Mouse (Mus musculus) adrenal gland, adult 2 months (tissue): Measurements from ENCODE around the gene Ankrd12. TPM values are rescaled to one million over a fixed set of nuclear protein-coding genes. Genes with fewer than 3 reads are reported as not detected.

Source experiments
- DNase-seq: peaks from one replicate; pipeline ENCODE4 v3.0.0; 2021
- polyA plus RNA-seq: library from polyadenylated mRNA; depleted of rRNA; stranded (reverse); fragments of >200 nt; gene quantifications from 2 replicates; pipeline ENCODE4 v1.2.3, GENCODE M21; 2012
- total RNA-seq, 2 experiments: library from RNA; stranded (reverse); gene quantifications; 2 replicates each; pipeline ENCODE4 v1.2.3; 2021

Gene Ankrd12
- total and polyA plus RNA-seq, 3 experiments: 1.1 to 30.1 (median 24.1) TPM

DNA sequence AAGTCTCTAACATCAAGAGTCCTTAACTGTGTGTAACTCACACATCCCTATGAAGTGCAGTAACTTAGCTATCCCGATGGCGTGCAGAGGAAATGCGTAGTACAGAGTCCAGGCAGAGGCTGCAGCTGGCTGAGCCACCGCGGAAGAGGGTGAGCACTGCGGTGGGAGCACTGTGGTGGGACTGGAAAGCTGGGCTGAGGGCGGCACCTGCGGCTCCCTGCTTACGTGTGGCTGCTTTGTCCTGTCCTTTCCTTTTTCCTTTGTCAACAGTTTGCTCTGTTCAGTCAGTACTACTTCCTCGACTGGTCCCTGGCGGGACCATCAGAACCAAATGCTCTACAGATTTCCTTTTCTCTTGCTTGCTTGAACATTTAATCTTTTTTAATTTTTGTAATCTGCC is 109.1 kb downstream of the Ankrd12 start:
- DNase-seq: no peak

DNA sequence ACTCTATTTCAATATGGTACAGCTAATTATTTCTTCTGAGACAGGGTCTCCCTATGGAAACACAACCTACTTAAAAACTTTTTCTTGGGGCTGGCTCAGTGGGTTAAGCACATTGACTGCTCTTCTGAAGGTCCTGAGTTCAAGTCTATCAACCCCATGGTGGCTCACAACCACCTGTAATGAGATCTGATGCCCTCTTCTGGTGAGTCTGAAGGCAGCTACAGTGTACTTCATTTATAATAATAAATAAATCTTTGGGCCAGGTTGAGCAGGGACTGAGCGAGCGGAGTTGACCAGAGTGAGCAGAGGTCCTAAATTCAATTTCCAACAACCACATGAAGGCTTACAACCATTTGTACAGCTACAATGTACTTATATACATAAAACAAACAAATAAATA is 114.6 kb downstream of the Ankrd12 start:
- no peak for DNase-seq

DNA sequence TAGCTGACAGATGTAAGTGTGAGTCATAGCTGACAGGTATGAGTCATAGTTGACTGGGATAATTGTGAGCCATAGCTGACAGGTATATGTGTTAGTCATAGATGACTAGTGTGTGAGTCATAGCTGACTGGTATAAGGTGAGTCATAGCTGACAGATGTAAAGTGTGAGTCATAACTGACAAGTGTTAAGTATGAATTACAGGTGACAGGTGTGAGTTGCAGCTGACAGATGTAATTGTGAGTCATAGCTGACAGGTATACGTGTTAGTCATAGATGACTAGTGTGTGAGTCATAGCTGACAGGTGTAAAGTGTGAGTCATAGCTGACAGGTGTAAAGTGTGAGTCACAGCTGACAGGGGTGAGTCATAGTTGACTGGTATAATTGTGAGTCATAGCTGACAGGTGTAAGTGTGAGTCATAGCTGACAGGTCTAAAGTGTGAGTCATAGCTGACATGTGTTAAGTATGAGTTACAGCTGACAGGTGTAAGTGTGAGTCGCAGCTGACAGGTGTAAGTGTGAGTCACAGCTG is 115.2 kb downstream of the Ankrd12 start:
- no peak for DNase-seq

DNA sequence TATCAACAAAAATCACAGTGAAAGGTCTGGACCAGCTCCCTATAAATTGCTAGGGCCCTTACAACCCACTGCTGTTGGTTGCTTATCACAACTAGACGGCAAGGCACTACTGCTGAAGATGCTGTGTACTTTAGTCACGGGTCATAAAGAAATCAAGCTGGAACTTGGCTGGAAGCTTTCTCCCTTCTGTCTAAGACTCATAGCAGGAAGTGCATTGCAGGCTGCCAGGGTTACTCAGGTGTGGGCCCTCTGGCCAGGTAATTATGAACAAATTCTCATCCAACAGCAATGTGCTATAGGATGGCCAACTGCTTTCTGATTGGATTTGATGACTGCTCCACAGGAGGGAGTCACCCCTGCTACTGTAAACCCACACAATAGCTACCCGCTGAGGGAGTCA is 117.9 kb downstream of the Ankrd12 start:
- no peak for DNase-seq

DNA sequence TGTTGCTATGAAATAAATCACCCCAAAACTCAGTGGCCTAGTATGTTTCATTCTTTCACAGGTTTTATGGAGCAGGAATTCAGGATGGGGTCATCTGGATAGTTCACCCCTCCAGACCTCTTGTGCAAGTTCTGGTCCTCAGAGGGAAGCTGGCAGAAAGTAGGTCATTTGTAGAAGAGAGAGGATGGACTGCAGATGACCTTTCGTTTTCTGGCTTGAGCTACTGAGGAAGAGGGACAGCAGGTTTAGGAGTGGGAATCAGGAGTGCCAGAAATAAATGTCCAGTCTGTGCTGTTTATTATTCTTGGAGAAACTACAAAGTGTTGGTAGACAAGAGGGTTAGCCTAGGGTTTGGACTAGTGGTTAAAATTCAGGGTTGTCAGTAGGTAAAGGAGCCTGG is 118.5 kb downstream of the Ankrd12 start:
- DNase-seq: peak; percentile 38

DNA sequence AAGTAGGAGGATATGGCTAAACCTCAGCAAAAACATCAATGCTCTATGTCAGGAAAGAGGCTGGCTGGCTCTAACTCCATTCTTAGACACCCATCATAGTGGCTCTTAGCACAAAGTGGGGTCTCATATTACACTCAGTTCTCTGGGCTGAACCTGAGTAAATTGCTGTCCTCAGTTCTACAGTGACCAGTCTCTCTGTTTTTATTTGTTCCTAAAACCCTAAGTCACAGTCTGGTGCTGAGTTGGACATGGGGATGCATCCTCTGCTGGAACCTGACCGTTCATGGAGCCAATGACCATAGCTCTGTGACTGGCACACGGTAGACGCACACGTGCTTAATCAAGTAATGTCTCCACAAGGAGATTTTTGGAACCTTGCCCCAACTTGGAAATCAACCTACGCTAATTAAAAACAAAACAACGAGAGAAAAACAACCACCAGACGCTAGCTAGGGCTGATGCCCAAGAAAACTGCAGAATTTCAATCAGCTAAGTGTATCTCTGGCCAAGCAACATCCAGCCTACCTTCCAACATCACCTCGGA is 119.0 kb downstream of the Ankrd12 start:
- no peak for DNase-seq

DNA sequence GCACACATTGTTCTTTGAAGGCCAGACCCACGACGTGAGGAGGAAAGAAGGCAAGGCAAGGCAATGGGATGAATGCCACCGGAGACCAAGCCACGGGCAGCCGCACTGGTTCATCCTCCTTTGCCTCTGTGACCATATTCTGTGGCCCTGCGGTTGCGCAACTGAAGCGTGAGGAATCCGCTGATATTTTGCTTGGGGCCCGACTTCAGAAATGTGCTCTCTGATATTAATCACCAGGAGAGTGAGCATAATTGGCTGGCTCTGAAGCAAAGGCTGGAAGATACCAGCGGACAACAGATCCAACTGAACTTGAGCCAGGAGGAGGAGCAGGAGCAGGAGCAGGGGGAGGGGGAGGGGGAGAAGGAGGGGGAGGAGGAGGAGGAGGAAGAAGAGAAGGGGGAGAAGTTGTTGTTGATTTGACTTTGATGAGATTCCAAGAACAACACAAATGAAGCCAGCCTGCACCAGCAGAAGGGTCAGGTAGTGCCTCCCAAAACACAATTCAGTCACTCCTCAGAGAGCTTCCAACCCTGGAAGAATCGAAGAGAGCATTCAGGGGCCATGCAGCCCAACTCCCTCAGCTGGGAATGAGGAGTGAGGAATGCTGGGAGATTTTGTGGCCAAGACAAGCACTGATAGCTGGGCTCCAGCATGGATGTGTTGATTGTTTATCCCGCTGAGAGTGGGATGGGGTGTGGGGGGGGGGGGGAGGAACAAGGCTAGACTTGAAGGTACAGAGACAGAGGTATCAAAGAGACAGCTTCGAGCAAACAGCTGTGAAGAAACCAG is 119.7 kb downstream of the Ankrd12 start:
- DNase-seq: peak; percentile 87

DNA sequence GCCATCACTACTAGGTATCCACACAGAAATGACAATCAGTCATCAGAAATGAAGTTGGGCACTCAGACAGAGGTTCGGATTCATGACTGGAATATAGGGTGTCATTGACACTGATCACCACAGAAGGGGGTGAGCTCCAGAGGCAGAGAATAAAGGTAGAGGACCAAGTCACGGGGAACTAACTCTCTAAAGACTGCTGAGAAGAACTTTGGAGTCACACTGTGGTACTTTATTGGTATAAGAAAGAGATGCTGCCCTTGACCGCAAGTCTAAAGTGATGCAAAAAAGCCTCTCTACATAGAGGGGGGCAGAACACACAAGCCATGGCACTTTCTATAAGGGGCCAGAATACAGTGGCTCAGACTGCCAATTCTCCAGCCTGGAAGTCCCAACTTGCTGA is 120.7 kb downstream of the Ankrd12 start:
- DNase-seq: no peak

DNA sequence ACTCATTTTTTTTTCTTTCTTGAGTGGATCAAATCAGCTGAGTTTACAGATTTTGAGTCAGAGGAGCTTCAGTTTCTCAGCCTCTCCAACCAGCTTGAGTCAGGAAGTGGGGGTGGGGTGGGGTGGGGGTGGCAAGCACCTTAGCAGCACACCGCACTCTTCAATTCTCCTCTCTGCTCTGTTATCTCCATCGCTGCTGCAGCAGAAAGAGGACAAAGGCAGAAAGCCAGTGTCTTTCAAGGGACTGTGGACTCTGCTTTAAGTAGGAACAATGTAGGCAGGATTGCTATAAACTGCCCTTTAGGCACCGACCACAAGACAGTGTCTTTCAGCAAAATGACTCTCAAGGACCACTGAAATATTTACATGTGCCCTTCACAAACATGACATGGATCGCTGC is 122.9 kb downstream of the Ankrd12 start:
- DNase-seq: no peak

DNA sequence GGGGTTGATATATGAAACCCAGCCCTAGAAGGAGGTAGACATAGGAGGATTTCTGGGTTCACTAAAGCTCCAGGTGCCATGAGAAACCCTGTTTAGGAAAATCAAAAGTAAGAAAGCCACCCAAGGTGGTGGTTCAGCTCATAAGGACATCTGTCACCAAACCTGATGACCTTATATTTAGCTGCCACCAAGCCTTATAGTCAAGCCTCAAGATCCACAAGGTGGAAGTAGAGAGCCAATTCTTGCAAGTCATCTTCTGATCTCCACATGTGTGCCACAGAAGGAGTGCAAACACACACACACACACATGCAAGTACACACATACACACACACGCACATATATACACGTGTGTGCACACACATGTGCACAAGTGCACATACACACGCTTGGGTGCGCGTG is 124.8 kb downstream of the Ankrd12 start:
- DNase-seq: no peak

DNA sequence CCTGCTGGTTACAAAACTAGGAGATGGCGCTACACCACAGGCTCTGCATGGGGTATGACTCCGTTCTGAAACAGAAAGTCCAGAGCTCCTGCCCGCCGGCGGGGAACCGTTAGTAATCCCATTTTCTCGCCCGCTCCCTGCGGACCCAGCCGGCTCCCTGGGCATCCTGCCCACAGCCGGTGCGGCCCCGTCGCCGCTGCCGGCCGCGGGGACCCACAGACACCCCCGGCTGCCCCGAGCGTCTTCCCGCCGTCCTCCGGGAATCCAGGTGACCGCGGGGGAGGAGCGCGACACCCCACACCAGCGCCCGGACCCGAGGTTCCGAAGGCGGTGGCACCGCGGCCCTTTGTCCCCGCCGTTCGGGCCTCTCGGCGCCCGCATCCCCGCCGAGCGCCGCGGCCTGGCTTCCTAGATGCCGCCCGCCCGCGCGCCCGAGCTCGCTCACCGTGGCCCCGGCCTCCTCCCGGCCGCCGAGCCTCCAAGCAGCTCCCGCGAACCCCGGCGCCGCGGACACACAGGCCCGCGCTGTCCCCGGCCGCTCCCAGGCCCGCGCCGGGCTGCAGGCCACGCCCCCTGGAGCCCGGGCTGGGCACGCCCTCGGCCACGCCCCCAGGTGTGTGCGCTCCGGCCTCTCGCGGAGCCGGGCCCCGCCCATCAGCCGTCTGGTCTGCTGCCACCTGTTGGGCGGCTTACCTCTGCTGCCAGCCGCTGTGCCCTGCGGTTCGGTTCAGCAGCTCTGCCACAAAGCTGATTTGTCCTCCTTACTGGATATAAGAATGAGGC is 126.1 kb downstream of the Ankrd12 start, which contains the start of gene Twsg1:
Gene Twsg1, minus strand, starts transcription at position 605 of the 783 bp plus-strand sequence.
- DNase-seq: peak; percentile 98

DNA sequence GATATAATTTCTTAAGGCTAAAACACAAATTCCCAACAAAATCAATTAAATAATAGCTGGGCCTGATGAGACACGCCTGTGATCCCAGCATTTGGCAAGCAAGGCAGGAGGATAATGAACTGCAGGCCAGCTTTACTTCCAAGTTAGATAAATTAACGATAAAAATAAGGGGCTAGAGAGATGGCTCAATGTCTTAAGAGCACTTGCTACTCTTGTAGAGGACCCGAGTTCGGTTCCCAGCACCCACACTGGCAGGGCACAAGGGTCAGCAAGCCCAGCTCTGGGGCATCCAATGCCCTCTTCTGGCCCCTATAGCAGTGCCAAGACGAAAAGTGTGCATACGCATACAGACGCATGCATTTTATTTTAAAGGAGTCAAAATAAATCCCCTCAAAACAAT is 126.7 kb downstream of the Ankrd12 start:
- no peak for DNase-seq

DNA sequence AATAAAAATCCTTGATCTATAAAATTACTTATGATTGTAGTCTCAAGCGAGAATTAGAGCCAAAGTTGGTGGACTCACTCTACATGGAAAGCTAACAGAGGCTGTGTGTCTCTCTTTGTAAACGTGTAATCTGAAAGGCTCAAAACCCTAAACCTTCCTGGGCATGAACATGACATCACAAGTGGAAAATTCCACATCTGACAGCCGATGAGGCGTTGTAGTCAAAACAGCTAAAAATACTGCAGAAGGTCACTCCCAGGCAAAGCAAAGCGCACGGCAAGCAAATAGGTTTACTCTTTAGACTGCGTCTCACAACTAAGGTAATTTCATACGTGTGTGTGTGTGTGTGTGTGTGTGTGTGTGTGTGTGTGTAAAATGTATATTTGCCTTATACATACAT is 129.6 kb downstream of the Ankrd12 start:
- DNase-seq: peak; percentile 73

DNA sequence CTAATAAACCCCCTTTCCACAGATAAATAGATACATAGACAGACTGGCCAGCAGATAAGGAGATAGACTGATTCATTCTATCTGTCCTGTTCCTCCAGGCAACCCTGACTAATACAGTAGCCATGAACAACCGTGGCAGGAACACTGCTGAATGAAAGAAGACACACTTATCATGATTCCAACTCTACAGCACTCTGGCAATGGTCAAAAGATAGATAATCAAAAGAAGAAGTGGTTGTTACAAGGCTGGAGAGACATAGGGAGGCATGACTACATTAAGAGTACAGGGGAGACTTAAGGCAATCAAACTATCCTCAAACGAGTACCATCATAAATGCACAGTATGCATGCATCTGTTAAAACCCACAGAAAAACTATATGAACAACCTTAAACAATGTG is 131.5 kb downstream of the Ankrd12 start:
- DNase-seq: no peak

DNA sequence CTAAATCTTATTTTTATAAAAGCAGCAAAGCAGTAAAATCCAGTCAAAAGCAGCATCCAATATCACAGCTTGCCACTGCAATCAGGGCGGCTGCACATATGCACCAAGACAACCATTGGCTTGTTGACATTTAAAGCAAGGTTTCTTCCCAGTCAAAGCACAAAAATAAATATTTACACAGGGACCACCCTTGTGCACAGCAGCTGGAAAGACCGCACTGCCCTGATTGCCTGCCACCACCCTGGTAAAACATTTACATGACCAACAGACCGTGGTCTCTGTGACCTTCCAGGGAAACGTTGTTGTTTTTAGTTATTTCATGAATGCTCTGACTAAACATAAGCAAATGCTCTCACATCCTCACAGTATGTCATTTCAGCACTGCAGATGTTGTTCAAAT is 134.5 kb downstream of the Ankrd12 start:
- no peak for DNase-seq

DNA sequence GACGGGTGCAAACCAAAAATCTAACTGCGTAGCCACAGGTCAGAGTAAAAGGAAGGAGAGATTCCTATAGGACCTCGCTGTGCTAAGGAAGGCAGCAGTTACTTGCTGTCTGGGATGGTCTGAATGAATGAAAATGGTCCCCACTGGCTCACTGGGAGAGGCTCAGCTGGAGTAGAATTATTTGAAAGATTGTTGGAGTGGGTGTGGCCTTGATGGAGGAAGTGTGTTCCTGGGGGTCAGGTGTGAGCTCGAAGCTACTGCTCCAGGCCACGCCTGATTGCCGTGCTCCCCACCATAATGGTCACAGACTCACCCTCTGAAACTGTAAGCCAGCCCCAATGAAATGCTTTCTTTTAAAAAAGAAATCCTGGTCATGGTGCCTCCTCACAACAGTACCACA is 135.6 kb downstream of the Ankrd12 start:
- no peak for DNase-seq

DNA sequence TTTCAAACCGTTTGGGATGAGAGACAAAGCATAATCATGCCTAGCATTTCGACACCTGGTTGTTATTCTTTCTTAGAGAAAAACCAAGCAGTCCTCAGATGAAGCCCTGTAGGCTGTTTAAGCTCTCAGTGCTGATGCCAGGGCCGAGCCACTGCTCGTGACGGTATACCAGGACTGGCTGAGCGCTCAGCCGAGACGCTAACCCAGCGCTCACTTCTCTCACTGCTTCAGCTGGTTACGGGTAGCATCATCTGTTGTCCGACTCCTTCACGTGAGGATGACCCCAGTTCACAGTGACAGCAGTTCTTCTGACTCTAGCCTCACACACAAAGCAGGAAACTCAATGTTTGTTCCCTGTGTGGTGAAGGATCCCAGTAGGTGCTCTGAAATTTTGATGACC is 136.7 kb downstream of the Ankrd12 start:
- DNase-seq: no peak

DNA sequence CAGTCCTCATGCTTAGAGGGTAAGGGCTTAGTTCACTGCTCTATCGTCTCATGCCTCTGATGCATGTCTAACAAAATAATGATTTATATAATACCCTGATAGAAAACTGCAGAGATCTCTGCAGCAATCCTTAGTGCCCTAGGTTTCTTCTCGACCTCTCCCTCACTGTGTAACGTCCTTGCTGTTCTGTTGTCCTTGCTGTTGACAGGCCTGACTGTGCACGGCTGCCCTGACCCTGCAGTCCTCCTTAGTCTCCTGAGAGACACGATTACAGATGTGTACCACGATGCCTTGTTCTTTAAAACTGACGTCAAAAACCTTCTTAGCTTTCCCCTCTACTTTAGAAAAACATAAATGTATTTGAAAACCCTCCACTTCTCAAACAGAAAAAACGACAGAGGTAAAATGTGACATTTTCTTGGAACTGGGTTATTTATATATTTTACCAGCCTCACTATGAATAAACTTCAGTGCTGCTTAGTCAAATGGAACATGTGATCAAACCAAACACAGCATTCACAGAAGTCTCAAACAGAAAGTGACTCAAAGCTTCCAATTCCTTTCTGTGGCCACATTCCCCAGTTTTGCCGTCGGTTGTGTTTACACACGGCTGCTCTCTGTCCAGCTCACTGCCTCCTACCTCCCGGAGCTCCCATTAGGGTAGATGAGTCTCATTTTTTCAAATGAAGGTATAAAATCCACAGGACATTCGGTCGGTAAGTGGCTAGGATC is 137.3 kb downstream of the Ankrd12 start:
- peak; percentile 55 for DNase-seq

DNA sequence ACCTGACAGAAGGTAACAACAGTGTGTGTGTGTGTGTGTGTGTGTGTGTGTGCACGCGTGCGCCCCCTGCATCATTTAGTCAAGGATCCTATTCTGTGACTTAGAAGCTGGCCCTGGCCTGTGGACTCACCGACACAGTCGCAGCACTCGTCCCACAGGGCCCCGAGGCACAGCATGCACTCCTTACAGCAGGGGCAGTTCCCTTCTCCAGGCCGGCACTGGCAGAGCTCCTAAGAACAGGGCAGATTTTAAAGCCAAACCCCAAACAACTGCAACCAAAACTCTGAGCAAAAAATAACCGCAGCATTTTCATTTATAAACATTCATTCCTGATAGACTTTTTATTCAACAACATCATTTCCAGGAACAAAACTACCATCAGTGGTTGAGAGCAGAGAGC is 139.2 kb downstream of the Ankrd12 start:
- no peak for DNase-seq

DNA sequence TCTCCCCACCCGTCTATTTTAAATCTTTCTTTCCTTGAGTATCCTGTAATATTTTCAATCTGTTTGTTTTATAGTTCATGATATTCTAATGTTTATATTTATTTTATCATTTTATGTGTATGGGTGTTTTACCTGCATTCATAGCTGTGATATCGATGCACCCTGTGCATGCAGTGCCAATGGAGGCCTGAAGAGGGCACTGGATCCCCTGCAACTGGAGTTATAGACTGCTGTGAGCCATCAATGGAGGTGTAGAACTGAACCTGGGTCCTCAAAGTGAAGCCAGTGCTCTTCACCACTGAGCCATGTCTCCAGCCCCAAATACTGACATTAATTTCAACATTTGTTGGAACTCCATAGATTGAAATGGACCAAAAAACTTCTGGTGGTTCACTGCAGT is 143.1 kb downstream of the Ankrd12 start:
- no peak for DNase-seq

DNA sequence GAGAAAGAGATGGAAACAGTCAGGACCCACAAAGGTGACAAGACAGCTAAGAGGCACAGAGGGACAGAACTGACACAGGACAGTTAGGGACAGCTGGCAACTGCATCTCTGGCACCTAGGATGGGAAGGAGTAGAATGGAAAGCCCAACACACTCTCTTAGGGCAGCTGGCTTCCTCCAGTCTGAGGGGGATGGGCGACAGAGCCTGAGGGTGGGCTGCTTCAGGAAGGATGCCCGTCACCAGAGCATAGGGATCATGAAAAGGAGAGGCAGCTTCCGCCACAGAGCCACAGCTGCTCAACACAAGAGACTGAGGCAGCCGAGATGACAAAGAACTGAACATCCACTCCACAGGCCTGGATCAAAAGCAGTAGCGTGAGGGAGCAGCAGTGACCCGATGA is 145.4 kb downstream of the Ankrd12 start:
- DNase-seq: no peak

DNA sequence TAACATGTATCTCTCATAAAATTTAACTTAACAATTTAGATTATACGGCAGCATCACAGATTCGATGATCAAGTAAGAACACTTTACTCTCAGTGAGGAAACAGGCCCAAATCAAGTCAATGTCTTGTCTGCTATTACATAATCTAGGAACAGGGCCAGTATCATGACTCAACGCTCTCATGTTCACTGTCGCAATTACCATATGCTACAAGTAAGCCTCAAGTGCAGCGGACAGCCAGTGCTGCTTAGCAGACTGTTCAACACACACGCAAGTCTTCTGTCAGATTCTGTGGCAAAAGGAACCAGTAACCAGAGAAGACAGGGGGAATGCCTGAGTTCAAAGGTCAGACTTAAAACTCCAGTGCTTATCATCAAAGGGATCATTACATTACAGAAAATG is 145.9 kb downstream of the Ankrd12 start:
- peak; percentile 82 for DNase-seq
